Mouse (Mus musculus) effector memory CD4-positive, alpha-beta T cell, adult 5 months (primary cell): Measurements from ENCODE around the gene Jup. TPM values are rescaled to one million over a fixed set of nuclear protein-coding genes. Genes with fewer than 3 reads are reported as not detected.

Experiments
- polyA plus RNA-seq: library from polyadenylated mRNA; unstranded; fragments of 100-300 nt; shearing (Covaris generic); gene quantifications from one replicate; pipeline ENCODE4 v1.2.1, GENCODE M21; 2017

The Jup gene
- polyA plus RNA-seq = 0.87 TPM

GRCm38 (mm10) chr11:100397600-100398389 lies at the start of gene Jup:
Jup (minus strand) TSS chr11:100397763.

DNA sequence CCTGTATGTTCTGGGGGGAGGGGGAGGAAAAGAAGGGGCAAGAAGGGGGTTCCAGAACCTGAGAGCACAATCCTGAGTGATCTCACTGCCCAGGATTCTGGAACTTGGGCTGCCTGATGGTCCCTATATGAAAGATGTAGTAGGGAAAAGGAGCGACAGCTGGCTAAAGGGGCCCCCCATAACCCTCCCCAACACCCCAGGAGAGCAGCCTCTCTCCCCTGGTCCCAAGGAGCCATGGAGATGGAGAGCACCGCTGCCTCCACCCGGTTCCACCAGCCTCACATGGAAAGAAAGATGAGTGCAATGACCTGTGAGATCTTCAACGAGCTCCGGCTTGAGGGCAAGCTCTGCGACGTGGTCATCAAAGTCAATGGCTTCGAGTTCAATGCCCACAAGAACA lies 44.2 kb upstream of the Jup start, which contains the start of the genes Nt5c3b and Klhl10:
Nt5c3b (minus strand) TSS at position 12 of the 400 bp plus-strand sequence.
Klhl10 (plus strand) TSS at position 121 of the 400 bp plus-strand sequence.

GRCm38 (mm10) chr11:100414914-100415822 lies 17.6 kb upstream of the Jup start, which contains the start of gene Fkbp10:
Fkbp10 (plus strand) TSS chr11:100415697.

DNA sequence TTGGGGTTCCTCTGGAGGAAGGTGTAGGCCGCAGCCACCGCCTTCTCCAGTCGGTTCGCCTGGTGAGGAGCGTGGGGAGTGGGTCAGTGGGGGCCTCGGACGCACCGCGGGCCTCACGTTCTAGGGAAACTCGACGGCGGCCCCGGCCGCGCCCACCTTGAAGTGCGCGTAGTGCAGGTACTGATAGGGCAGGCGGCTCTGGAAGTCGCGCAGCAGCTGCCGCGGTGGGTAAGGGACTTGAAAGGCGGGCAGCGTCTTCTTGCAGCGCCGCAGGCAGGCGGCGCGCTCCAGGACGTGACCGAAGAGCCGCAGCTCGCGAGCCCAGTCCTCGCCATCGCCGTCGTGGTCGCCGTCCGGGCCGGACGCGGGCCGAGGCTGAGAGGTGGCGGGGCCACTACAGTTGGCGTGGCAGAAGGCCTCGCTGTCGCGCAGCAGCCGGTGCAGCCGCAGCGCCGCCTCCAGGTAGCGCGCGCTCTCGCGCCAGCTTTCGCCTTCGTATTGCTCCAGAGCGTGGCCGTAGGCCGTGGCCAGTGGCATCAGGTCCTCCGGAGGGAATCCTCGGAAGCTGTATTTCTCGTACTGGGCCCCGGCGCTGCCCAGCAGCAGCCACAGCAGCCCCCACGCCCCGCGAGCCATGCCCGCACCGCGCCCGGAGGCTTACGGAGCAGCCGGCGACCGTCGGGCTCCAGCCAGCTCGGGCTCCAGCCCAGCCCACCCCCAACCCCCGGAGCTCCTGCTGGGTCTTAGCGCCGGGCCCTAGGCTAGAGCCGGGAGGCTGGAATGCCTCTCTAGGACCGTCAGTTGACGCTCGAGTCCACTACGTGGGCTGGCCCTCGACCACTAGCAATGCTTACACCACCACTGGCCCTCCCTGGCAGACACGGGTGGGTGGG lies 16.7 kb upstream of the Jup start, which contains the start of gene P3h4:
P3h4 (minus strand) TSS at position 816 of the 893 bp plus-strand sequence.

GRCm38 (mm10) chr11:100355972-100356818 lies 41.4 kb downstream of the Jup start, which contains the start of gene Hap1:
Hap1 (minus strand) TSS chr11:100356128.

GRCm38 (mm10) chr11:100333944-100334457 lies 63.6 kb downstream of the Jup start, which contains the start of gene Gast:
Gast (plus strand) TSS chr11:100334407.

GRCm38 (mm10) chr11:100319492-100320171 lies 77.9 kb downstream of the Jup start, which contains the start of gene Eif1:
Eif1 (plus strand) TSS chr11:100319885.

Other genes with a start within 250 kb of the Jup start
- not detected for gene Krt19, start 249.1 kb downstream of the Jup start, polyA plus RNA-seq
- not detected for gene Krt9, start 204.5 kb downstream of the Jup start, polyA plus RNA-seq
- gene Krt14, start 190.2 kb downstream of the Jup start, polyA plus RNA-seq = not detected
- gene Krt16, start 148.9 kb downstream of the Jup start, polyA plus RNA-seq = not detected
- gene Krt17, start 136.7 kb downstream of the Jup start, polyA plus RNA-seq = 0.24 TPM
- gene Krt42, start 127.9 kb downstream of the Jup start, polyA plus RNA-seq = not detected
- gene Eif1, start 77.9 kb downstream of the Jup start, polyA plus RNA-seq = 5,204 TPM
- gene Gast, start 63.4 kb downstream of the Jup start, polyA plus RNA-seq = not detected
- 1.3 TPM for gene Hap1, start 41.6 kb downstream of the Jup start, polyA plus RNA-seq
- gene P3h4, start 17.1 kb upstream of the Jup start, polyA plus RNA-seq = not detected
- gene Fkbp10, start 17.9 kb upstream of the Jup start, polyA plus RNA-seq = not detected
- gene Nt5c3b, start 44.0 kb upstream of the Jup start, polyA plus RNA-seq = 86.3 TPM
- 0.42 TPM for gene Klhl10, start 44.2 kb upstream of the Jup start, polyA plus RNA-seq
- 6.8 TPM for gene Klhl11, start 75.0 kb upstream of the Jup start, polyA plus RNA-seq
- gene Acly, start 130.2 kb upstream of the Jup start, polyA plus RNA-seq = 187 TPM
- gene Ttc25, start 147.8 kb upstream of the Jup start, polyA plus RNA-seq = 0.14 TPM
- gene Cnp, start 177.1 kb upstream of the Jup start, polyA plus RNA-seq = 118 TPM
- 13.1 TPM for gene Nkiras2, start 221.5 kb upstream of the Jup start, polyA plus RNA-seq
- 444 TPM for gene Dnajc7, start 222.4 kb upstream of the Jup start, polyA plus RNA-seq